Mouse (Mus musculus) forebrain, embryonic 16.5 days (tissue): ENCODE results near the gene Hist1h2bk. TPM values are rescaled to one million over a fixed set of nuclear protein-coding genes. Genes with fewer than 3 reads are reported as not detected.

Experiments used
- ATAC-seq: fragments of 200-750 bp; cut with Nextera tagmentation; 2 replicates; pipeline ENCODE4 v1.8.0; 2017; ENCODE audit warnings: mild to moderate bottlenecking, moderate library complexity
- H3K27ac ChIP-seq: fragments of 300-500 bp; sonication (generic); 2 replicates; pipeline ENCODE4 v1.5.1; 2014; ENCODE audit warnings: low read length, control low read depth
- H3K27me3 ChIP-seq: fragments of 300-500 bp; sonication (generic); replicated peaks from 2 replicates; pipeline ENCODE4 v1.6.1; 2014; ENCODE audit warnings: low read length; ENCODE audit not compliant: control insufficient read depth, insufficient read depth
- H3K36me3 ChIP-seq: fragments of 300-500 bp; sonication (generic); 2 replicates; pipeline ENCODE4 v1.6.1; 2014; ENCODE audit not compliant: control insufficient read depth, insufficient read depth
- H3K4me1 ChIP-seq: fragments of 300-500 bp; sonication (generic); replicated peaks from 2 replicates; pipeline ENCODE4 v1.6.1; 2014; ENCODE audit warnings: low read length; ENCODE audit not compliant: control insufficient read depth, insufficient read depth
- H3K4me2 ChIP-seq: fragments of 300-500 bp; sonication (generic); 2 replicates; pipeline ENCODE4 v1.6.1; 2014; ENCODE audit warnings: mild to moderate bottlenecking, low read length, control low read depth
- H3K4me3 ChIP-seq: fragments of 300-500 bp; sonication (generic); replicated peaks from 2 replicates; pipeline ENCODE4 v1.5.1; 2014; ENCODE audit warnings: mild to moderate bottlenecking, low read length, control low read depth
- H3K9ac ChIP-seq: fragments of 300-500 bp; sonication (generic); replicated peaks from 2 replicates; pipeline ENCODE4 v1.6.1; 2014; ENCODE audit warnings: low read depth, low read length, control low read depth
- H3K9me3 ChIP-seq: fragments of 300-500 bp; sonication (generic); 2 replicates; pipeline ENCODE4 v1.6.1; 2016; ENCODE audit warnings: low read length; ENCODE audit not compliant: control insufficient read depth
- WGBS: fragments of 180-500 bp; shearing (Covaris S2); extraction: QIAGEN DNeasy Blood & Tissue Kit; methylation state at CpG from one replicate; pipeline ENCODE4 v1.1.7; 2014; 5-methylcytosine and 5-hydroxymethylcytosine counted together
- polyA plus RNA-seq: library from polyadenylated mRNA; unstranded; fragments of >200 nt; fragmentation: Nextera tagmentation; extraction: Ambion mirVana; gene quantifications from 2 replicates; pipeline ENCODE4 v1.2.1, GENCODE M21; 2015

The Hist1h2bk gene
- polyA plus RNA-seq, 1 experiment from 2014 or later: 3.3 TPM

- Histone ChIP-seq H3K27ac (no peak overlapping the region), H3K36me3 (no peaks in the 10 kb centered on the region), H3K9ac (no peak overlapping the region), H3K27me3 (no peaks in the 10 kb centered on the region), H3K4me2 (no peak overlapping the region), H3K4me3 (no peak overlapping the region), H3K9me3 (no peaks in the 10 kb centered on the region), H3K4me1 (peaks cover 20% of the 10 kb centered on the region)
- 77% methylated on average over 6 of the region's 6 CpGs for WGBS
- ATAC-seq: no peak
These were observed 8.9 kb downstream of the Hist1h2bk start for GRCm38 (mm10) chr13:22044432-22045155.

DNA sequence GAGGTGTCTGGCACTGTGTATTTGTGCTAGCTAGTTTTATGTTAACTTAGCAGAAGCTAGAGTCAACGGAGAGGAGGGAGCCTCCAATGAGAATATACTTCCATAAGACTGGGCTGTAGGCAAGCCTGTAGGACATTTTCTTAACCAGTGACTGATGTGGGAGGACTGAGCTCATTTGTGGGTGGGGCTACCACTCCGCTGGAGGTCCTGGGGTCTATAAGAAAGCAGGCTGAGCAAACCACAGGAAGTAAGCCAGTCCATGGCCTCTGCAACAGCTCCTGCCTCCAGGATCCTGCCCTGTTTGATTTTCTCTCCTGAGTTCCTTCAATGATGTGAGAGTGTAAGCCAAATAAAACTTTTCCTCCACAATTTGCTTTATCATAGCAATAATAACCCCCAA is 9.6 kb downstream of the Hist1h2bk start:
- no peak for ATAC-seq
- WGBS: 69% methylated on average over 2 of the region's 2 CpGs
- no peaks in the 10 kb centered on the region for H3K36me3 ChIP-seq

GRCm38 (mm10) chr13:22049041-22049440 is 13.4 kb downstream of the Hist1h2bk start:
- Histone ChIP-seq H3K4me1 (peaks cover 11% of the 10 kb centered on the region), H3K4me3 (no peak overlapping the region), H3K9ac (no peak overlapping the region), H3K36me3 (no peaks in the 10 kb centered on the region), H3K27ac (no peak overlapping the region), H3K9me3 (no peaks in the 10 kb centered on the region), H3K4me2 (no peak overlapping the region), H3K27me3 (no peaks in the 10 kb centered on the region)
- 87% methylated on average over 2 of the region's 2 CpGs for WGBS
- no peak for ATAC-seq

More for the DNA sequence above, 9.6 kb downstream of the Hist1h2bk start:
- H3K9me3 ChIP-seq: no peaks in the 10 kb centered on the region
- no peak overlapping the region for H3K9ac ChIP-seq
- H3K27ac ChIP-seq: no peak overlapping the region
- H3K4me2 ChIP-seq: no peak overlapping the region
- H3K4me1 ChIP-seq: peaks cover 18% of the 10 kb centered on the region
- H3K4me3 ChIP-seq: no peak overlapping the region
- H3K27me3 ChIP-seq: no peaks in the 10 kb centered on the region

DNA sequence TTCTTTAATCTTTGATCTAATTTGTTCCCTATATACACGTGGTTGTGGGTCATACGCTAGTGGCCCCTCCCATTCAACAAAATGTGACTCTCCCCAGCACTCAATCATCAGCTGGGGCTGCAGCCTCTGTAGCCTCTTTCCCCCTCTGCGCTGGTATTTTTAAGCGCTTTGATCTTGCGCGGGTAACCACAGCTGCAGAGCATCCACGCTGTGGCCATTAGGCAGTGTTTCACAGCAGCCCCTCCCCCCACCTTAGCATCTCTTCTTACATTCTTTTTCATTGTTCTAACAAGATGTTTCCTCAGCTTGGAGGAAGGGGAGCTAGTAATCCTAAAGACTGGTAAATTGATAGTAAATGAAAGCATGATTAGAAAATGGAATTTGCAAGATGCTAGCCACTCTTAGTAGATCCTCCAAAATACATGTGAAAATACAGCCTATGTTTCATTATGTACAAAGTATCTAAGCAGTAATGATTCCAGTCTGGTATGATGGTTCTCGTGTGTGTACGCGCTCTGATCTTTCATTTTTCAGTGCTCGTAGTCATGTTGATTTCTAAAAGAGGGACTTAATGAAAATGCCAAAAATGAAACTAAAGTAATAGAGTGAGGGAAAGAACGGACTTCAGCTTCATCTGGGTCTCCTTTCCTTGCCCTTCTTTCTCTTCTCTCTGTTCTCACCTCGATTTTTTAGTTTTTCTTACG is 14.2 kb downstream of the Hist1h2bk start:
- Histone ChIP-seq H3K4me1 (peaks cover 7% of the 10 kb centered on the region), H3K27me3 (no peaks in the 10 kb centered on the region), H3K27ac (peak overlapping the region; percentile 91), H3K4me3 (peak overlapping the region; percentile 49), H3K4me2 (peak overlapping the region; percentile 59), H3K36me3 (no peaks in the 10 kb centered on the region), H3K9me3 (no peaks in the 10 kb centered on the region), H3K9ac (peak overlapping the region; percentile 58)
- ATAC-seq: peak; percentile 31
- whole genome bisulfite sequencing: under 1% methylated on average over 14 of the region's 14 CpGs

DNA sequence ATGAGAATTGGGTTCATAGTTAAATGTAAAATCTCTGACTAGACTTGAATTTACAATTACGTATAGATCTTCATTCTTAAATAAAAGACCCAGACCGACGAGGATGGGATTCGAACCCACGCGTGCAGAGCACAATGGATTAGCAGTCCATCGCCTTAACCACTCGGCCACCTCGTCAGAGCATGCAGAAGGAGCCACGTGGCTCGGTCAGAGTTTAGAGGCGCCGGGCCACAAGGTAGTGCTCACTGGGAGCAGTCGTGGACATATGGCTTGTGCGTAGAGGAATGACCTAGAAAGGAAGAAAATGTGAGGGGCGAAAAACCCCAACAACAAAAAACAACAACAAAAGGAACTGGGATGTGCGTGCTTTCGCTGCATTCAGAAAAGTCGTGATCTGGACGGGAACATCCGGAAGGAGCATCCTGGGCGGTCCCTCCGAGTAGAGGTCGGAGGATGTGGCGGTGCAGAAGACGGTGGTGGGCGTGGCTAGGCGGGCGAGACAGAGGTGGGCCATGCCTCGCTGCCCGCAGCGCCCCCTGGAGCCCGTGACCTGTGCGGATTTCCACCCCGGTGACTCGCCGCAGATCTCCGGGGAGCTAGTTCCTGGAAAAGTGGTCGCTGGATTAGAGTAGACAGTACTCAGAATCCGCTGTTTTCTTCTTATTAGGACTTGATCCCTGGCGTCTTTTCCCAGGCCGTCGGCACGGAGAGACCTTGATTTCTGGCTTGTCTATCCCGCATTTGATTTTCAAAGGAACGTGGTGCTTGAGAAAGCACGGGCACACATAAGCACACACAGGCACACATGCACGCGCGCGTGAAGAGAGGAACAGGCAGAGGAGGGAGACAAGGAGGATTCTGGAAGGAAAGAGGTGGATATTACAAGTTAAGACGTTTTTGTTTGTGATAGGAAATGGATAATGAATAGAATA is 15.2 kb downstream of the Hist1h2bk start:
- Histone ChIP-seq H3K4me2 (peak overlapping the region; percentile 59), H3K4me1 (peaks cover 7% of the 10 kb centered on the region), H3K9ac (peak overlapping the region; percentile 58), H3K9me3 (no peaks in the 10 kb centered on the region), H3K36me3 (no peaks in the 10 kb centered on the region), H3K27ac (peak overlapping the region; percentile 91), H3K4me3 (peak overlapping the region; percentile 49), H3K27me3 (no peaks in the 10 kb centered on the region)
- peak; percentile 94 for ATAC-seq
- WGBS: under 1% methylated on average over 52 of the region's 52 CpGs

DNA sequence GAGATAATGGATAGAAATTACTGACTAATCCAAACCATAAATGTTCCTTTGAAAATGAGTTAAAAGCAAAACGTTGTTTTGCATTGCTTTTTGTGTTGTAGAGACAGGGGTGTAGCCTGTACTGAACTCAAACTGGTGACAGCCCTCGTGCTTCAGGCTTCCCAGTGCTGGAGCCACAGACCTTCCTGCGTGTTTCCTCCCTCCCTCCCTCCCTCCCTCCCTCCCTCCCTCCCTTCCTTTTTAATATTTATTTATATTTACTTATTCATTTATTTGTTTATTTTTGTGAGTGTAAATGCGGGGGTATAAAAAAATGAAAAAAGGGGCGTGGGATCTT is 15.8 kb downstream of the Hist1h2bk start:
- 9% methylated on average over 5 of the region's 5 CpGs for WGBS
- Histone ChIP-seq H3K4me1 (peaks cover 7% of the 10 kb centered on the region), H3K4me3 (peak overlapping the region; percentile 49), H3K9ac (peak overlapping the region; percentile 58), H3K9me3 (no peaks in the 10 kb centered on the region), H3K27me3 (no peaks in the 10 kb centered on the region), H3K4me2 (peak overlapping the region; percentile 59), H3K36me3 (no peaks in the 10 kb centered on the region), H3K27ac (peak overlapping the region; percentile 91)
- peak; percentile 38; the same call in 1 of the 2 replicates for ATAC-seq

DNA sequence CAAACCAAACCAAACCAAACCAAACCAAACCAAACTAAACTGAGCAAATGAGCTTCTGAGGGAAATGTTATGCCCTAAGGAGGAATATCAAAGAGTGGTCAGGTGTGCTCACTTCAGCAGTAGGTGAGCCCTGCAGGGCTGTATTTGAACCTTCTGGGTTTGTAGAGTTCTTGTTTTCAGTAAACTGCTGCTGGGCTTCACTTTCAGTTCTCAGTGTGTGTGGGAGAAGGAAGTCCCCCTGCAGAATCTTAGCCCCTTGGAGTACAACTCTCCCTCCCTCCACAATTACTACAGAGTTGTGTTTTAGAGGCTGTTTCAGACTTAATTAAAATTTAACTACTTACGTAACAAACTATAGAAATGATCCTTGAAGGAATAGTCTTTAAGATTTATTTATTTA is 18.1 kb downstream of the Hist1h2bk start:
- H3K9me3 ChIP-seq: no peaks in the 10 kb centered on the region
- peaks cover 7% of the 10 kb centered on the region for H3K4me1 ChIP-seq
- H3K4me2 ChIP-seq: no peak overlapping the region
- no peak overlapping the region for H3K27ac ChIP-seq
- no peak for ATAC-seq
- H3K36me3 ChIP-seq: no peaks in the 10 kb centered on the region
- no peak overlapping the region for H3K4me3 ChIP-seq
- 98% methylated on average over 1 of the region's 1 CpGs for WGBS
- H3K27me3 ChIP-seq: no peaks in the 10 kb centered on the region
- no peak overlapping the region for H3K9ac ChIP-seq

DNA sequence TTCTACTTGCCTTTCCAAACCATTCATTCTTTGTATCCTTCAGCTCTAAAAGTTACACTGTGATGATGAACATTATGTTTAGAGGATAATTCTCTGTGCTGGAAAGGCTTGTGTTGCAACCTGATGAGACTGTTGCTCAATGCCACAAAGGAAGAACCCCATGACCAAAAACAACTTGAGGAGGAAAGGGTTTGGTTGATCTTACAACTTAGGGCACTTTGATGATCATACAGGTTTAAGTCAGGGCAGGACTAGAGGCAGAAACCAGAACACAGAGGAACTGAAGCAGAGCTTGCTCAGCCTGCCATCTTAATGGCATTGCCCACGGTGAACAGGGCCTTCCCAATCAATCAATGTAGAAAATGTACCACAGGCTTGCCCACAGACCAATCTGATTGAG is 25.8 kb downstream of the Hist1h2bk start:
- 0 out of 2 replicates have a peak, but pooled peaks cover 1% of the 10 kb centered on the region for H3K9me3 ChIP-seq
- H3K27ac ChIP-seq: no peak overlapping the region
- no peak overlapping the region for H3K4me3 ChIP-seq
- no peak overlapping the region for H3K4me2 ChIP-seq
- no peaks in the 10 kb centered on the region for H3K36me3 ChIP-seq
- H3K4me1 ChIP-seq: no peaks in the 10 kb centered on the region
- H3K27me3 ChIP-seq: no peaks in the 10 kb centered on the region
- WGBS: 96% methylated on average over 1 of the region's 1 CpGs
- no peak overlapping the region for H3K9ac ChIP-seq
- ATAC-seq: no peak

DNA sequence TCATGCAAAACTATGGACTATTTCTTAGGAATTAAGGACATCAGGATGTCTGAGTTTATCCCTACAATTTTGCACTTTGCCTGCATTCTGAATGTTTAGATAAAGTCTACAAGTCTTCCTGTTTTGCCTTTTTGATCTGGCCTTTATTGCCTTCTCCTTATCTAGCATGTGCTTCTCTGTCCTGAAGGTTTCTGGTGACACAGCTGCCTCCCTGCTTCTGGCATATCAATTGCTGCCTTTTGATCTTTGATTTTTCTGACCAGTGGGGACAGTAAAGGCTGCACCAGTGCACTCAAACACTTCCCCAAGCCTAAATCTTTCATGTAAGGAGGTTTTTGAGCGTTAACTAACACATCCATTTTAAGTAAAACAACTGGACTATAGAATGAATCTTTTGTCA is 27.8 kb downstream of the Hist1h2bk start:
- no peak for ATAC-seq
- 69% methylated on average over 1 of the region's 1 CpGs for WGBS
- Histone ChIP-seq H3K27ac (no peak overlapping the region), H3K4me2 (no peak overlapping the region), H3K27me3 (no peaks in the 10 kb centered on the region), H3K9ac (no peak overlapping the region), H3K4me1 (no peaks in the 10 kb centered on the region), H3K9me3 (0 out of 2 replicates have a peak, but pooled peaks cover 3% of the 10 kb centered on the region), H3K4me3 (no peak overlapping the region), H3K36me3 (no peaks in the 10 kb centered on the region)
